Mouse (Mus musculus): Measurements from ENCODE around the gene Cdx2.

DNA sequence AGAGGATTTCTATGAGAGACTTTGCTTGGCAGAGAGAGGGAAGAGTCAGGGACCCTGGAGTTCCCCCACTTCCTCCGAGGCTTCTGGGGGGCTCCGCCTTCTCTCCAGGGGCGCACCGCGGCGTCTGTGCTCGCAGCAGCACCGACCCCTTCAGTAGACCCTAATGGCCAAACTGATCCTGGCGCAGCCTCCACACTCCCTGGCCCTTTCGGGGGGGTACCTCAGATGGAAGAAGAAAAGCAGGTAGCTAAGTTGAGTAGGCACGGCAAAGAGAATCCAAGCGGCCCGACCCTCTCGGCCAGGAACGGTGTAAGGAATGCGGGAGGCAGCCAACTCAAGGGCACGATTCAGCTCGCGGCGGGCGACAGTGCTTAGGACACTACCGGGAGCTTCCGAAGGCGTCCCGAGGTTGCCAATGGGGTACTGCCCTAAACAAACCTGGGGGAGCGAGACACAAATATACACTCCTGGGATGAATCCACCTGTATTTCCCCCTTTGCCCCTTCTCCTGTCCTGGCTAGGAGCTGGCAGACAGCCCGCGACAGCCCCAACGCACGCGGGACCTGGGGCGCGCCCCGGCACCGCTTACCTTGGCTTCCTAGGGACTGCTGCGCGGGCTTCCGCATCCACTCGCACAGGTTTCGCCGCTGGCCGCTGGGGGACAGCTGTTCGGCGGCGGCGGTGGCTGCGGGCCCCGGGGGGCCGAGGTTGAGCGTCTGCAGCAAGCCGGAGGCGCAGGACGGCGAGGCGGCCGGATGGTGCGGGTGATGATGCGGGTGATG lies 1.0 kb downstream of the Cdx2 start:
- TF ChIP-seq GATA1 (IDR thresholded peaks at IDR 0.05; ENCODE audit: low read length) (no peak), TAL1 (IDR thresholded peaks at IDR 0.05; ENCODE audit: low read length) (no peak)

Data from erythroblast, embryonic 14.5 days (primary cell).